Mouse (Mus musculus) midbrain, embryonic 13.5 days (tissue): ENCODE data around the gene Ptpn7. TPM values are rescaled to one million over a fixed set of nuclear protein-coding genes. Genes with fewer than 3 reads are reported as not detected.

Experiments
- ATAC-seq: fragments of 200-750 bp; cut with Nextera tagmentation; 2 replicates; pipeline ENCODE4 v1.8.0; 2017; ENCODE audit warnings: mild to moderate bottlenecking, moderate TSS enrichment, moderate library complexity
- H3K27ac ChIP-seq: fragments of 300-500 bp; sonication (generic); 2 replicates; pipeline ENCODE4 v1.5.1; 2015; ENCODE audit warnings: inconsistent platforms, mild to moderate bottlenecking, moderate library complexity
- H3K27me3 ChIP-seq: fragments of 300-500 bp; sonication (generic); 2 replicates; pipeline ENCODE4 v1.6.1; 2015; ENCODE audit warnings: mild to moderate bottlenecking, inconsistent platforms
- H3K36me3 ChIP-seq: fragments of 300-500 bp; sonication (generic); 2 replicates; pipeline ENCODE4 v1.6.1; 2015; ENCODE audit warnings: mild to moderate bottlenecking, inconsistent platforms
- H3K4me1 ChIP-seq: fragments of 300-500 bp; sonication (generic); replicated peaks from 2 replicates; pipeline ENCODE4 v1.6.1; 2015; ENCODE audit warnings: inconsistent platforms
- H3K4me2 ChIP-seq: fragments of 300-500 bp; sonication (generic); replicated peaks from 2 replicates; pipeline ENCODE4 v1.6.1; 2015; ENCODE audit warnings: moderate library complexity, mild to moderate bottlenecking, inconsistent platforms
- H3K4me3 ChIP-seq: fragments of 300-500 bp; sonication (generic); replicated peaks from 2 replicates; pipeline ENCODE4 v1.5.1; 2015; ENCODE audit warnings: mild to moderate bottlenecking, inconsistent platforms
- H3K9ac ChIP-seq: fragments of 300-500 bp; sonication (generic); replicated peaks from 2 replicates; pipeline ENCODE4 v1.6.1; 2015; ENCODE audit warnings: mild to moderate bottlenecking, inconsistent platforms
- H3K9me3 ChIP-seq: fragments of 300-500 bp; sonication (generic); 2 replicates; pipeline ENCODE4 v1.6.1; 2016; ENCODE audit warnings: mild to moderate bottlenecking, inconsistent platforms
- WGBS: fragments of 180-500 bp; shearing (Covaris S2); methylation state at CpG from one replicate; pipeline ENCODE4 v1.1.7; 2015; 5-methylcytosine and 5-hydroxymethylcytosine counted together
- polyA plus RNA-seq: library from polyadenylated mRNA; unstranded; fragments of >200 nt; fragmentation: Nextera tagmentation; extraction: Ambion mirVana; gene quantifications from 2 replicates; pipeline ENCODE4 v1.2.1, GENCODE M21; 2015

The Ptpn7 gene
- polyA plus RNA-seq, 1 experiment from 2014 or later, result 0.51 TPM

DNA sequence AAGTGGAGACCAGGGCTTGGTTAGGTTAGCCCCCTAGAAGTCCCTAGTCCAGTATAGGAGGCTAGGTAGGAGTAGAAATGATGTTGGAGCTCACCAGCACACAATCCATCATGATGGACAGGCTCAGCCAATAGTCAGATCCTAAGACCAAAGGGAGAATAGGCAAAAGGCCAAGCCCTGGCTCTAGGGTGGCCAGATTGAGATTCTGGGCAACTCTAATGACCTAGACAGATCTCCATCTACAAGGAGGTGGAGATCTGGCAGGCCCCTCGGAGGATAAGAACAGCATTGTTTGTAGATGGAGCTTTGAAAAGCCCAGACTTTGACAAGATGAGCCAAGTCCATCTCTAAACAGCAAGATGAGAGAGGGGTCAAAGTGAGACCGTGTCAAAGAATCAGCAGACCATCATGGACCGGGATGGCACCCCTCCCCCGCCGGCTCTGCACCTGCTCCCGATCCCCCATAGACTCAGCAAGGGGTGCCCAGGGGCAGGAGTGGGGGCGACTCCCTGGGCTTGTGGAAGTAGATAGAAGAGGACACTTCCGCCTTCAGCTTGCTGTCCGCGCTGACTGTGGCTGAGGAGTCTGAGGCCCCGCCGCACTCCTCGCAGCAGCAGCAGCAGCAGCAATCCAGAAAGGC is 28.0 kb downstream of the Ptpn7 start:
- Histone ChIP-seq H3K27me3 (no peaks in the 10 kb centered on the region), H3K27ac (peak overlapping the region; percentile 59; the same call in 1 of the 2 replicates), H3K9ac (no peak overlapping the region), H3K4me1 (peaks cover 27% of the 10 kb centered on the region), H3K9me3 (no peaks in the 10 kb centered on the region), H3K36me3 (peaks cover 16% of the 10 kb centered on the region), H3K4me3 (no peak overlapping the region), H3K4me2 (no peak overlapping the region)
- 86% methylated on average over 13 of the region's 13 CpGs for WGBS
- no peak for ATAC-seq

- H3K27ac ChIP-seq, result no peak overlapping the region
- H3K4me1 ChIP-seq, result peaks cover 24% of the 10 kb centered on the region
- H3K4me3 ChIP-seq, result no peak overlapping the region
- no peak for ATAC-seq
- no peak overlapping the region for H3K9ac ChIP-seq
- WGBS, result 35% methylated on average over 6 of the region's 6 CpGs
- no peaks in the 10 kb centered on the region for H3K27me3 ChIP-seq
- no peak overlapping the region for H3K4me2 ChIP-seq
- H3K9me3 ChIP-seq, result no peaks in the 10 kb centered on the region
- no peaks in the 10 kb centered on the region for H3K36me3 ChIP-seq
These were observed 30.2 kb downstream of the Ptpn7 start for GRCm38 (mm10) chr1:135162720-135163119.

- no peak for ATAC-seq
- 0 out of 2 replicates have a peak, but pooled peaks cover 4% of the 10 kb centered on the region for H3K4me1 ChIP-seq
- 68% methylated on average over 11 of the region's 11 CpGs for WGBS
These were observed 34.9 kb downstream of the Ptpn7 start, which contains the start of gene Gpr37l1 for GRCm38 (mm10) chr1:135167435-135167834. Gene Gpr37l1 (minus strand): TSS chr1:135167681.

DNA sequence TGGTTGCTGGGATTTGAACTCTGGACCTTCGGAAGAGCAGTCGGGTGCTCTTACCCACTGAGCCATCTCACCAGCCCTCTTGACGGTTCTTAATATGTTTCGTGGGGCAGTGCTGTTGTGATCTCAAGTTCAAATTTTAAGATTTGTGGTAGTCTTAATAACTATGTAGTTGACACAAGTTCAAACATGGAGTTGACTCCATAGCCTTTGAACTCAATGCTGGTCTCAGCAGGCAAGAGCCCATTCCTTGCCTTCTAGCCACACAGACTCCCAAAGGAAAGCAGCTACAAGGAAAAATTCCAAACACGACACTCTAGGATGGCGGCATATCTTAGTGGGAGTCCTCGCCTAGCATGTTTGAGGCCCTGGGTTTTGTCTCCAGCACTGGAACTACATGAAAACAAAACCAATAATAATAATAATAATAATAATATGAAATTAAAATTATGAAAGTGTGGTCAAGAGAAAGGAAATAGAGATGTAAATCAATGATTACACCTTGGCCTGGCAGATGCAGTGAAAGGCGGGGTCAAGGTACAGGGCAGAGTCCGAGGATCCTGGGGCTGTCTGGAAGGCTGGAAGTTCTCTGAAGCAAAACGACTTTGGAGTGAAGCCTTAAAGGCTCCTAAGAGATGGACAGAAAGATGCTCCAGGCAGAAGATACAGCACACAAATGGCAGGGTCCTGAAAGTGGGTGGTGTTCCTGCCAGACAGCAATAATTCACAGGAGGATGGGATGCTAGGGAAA is 36.1 kb downstream of the Ptpn7 start:
- 92% methylated on average over 10 of the region's 10 CpGs for WGBS
- no peak overlapping the region for H3K9ac ChIP-seq

More at GRCm38 (mm10) chr1:135167435-135167834, 34.9 kb downstream of the Ptpn7 start, which contains the start of gene Gpr37l1:
- Histone ChIP-seq H3K27me3 (no peaks in the 10 kb centered on the region), H3K9ac (no peak within 1 kb of the TSS), H3K36me3 (no peaks in the 10 kb centered on the region), H3K9me3 (no peaks in the 10 kb centered on the region), H3K4me3 (no peak within 1 kb of the TSS), H3K4me2 (no peak within 1 kb of the TSS), H3K27ac (no peak within 1 kb of the TSS)

DNA sequence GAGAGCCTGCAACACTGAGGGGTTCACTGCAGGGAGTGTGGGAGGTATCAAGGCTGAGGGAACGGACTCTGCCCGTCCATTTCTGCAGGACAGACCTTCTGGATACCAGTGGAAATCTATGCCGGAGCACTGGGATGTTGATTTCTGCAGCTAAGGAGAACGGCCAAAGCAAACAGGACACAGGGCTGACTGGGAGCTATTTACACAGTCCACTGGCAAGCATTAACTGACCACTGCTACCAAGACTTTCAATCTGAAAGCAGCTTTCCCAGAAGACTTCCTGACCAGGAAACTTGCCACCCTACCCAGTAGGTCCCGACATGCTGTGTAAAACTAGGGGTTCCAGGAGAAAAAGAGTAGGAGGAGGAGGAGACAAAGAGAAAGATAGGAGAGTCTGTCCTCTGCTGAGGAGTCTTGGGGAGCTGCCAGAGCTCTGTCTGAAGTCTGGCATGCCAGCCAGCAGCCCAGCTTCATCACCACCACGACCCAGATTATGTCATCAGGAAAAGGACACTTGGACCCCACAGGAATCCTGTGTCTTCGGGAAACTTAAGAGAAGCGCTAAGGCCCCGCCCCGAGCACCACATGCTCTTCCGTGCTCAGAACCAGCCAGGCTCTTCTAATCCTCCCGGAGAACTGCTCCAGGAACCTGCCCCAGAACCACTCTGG is 37.2 kb downstream of the Ptpn7 start:
- no peak for ATAC-seq
- Histone ChIP-seq H3K36me3 (no peaks in the 10 kb centered on the region), H3K9me3 (no peaks in the 10 kb centered on the region), H3K27ac (no peak overlapping the region), H3K4me2 (no peak overlapping the region), H3K4me3 (no peak overlapping the region), H3K27me3 (no peaks in the 10 kb centered on the region), H3K9ac (no peak overlapping the region), H3K4me1 (no peaks in the 10 kb centered on the region)
- 54% methylated on average over 12 of the region's 12 CpGs for WGBS

More for the DNA sequence above, 36.1 kb downstream of the Ptpn7 start:
- Histone ChIP-seq H3K27me3 (no peaks in the 10 kb centered on the region), H3K4me3 (no peak overlapping the region), H3K27ac (no peak overlapping the region), H3K36me3 (no peaks in the 10 kb centered on the region), H3K9me3 (no peaks in the 10 kb centered on the region), H3K4me1 (no peaks in the 10 kb centered on the region), H3K4me2 (no peak overlapping the region)
- ATAC-seq, result no peak

GRCm38 (mm10) chr1:135170299-135170698 is 37.8 kb downstream of the Ptpn7 start:
- Histone ChIP-seq H3K9me3 (no peaks in the 10 kb centered on the region), H3K4me1 (no peaks in the 10 kb centered on the region), H3K36me3 (no peaks in the 10 kb centered on the region), H3K27ac (no peak overlapping the region), H3K4me2 (no peak overlapping the region), H3K9ac (no peak overlapping the region), H3K4me3 (no peak overlapping the region), H3K27me3 (no peaks in the 10 kb centered on the region)
- 74% methylated on average over 10 of the region's 10 CpGs for WGBS
- ATAC-seq, result no peak

- Histone ChIP-seq H3K27ac (no peak overlapping the region), H3K4me3 (no peak overlapping the region), H3K27me3 (no peaks in the 10 kb centered on the region), H3K9ac (no peak overlapping the region), H3K4me1 (no peaks in the 10 kb centered on the region), H3K4me2 (no peak overlapping the region), H3K36me3 (no peaks in the 10 kb centered on the region), H3K9me3 (no peaks in the 10 kb centered on the region)
- ATAC-seq, result no peak
- WGBS, result 86% methylated on average over 7 of the region's 7 CpGs
These were observed 38.7 kb downstream of the Ptpn7 start for GRCm38 (mm10) chr1:135171202-135171601.

GRCm38 (mm10) chr1:135171984-135172383 is 39.5 kb downstream of the Ptpn7 start:
- peak; percentile 91 for ATAC-seq
- H3K27ac ChIP-seq, result no peak overlapping the region
- WGBS, result 59% methylated on average over 6 of the region's 6 CpGs
- H3K9me3 ChIP-seq, result no peaks in the 10 kb centered on the region
- no peaks in the 10 kb centered on the region for H3K36me3 ChIP-seq
- H3K4me1 ChIP-seq, result no peaks in the 10 kb centered on the region
- no peaks in the 10 kb centered on the region for H3K27me3 ChIP-seq
- H3K4me2 ChIP-seq, result no peak overlapping the region
- H3K4me3 ChIP-seq, result no peak overlapping the region
- no peak overlapping the region for H3K9ac ChIP-seq

- Histone ChIP-seq H3K4me1 (no peaks in the 10 kb centered on the region), H3K4me2 (no peak overlapping the region), H3K27ac (no peak overlapping the region), H3K4me3 (no peak overlapping the region), H3K9me3 (no peaks in the 10 kb centered on the region), H3K36me3 (no peaks in the 10 kb centered on the region), H3K9ac (no peak overlapping the region), H3K27me3 (no peaks in the 10 kb centered on the region)
- 95% methylated on average over 6 of the region's 6 CpGs for WGBS
- no peak for ATAC-seq
These were observed 40.8 kb downstream of the Ptpn7 start for GRCm38 (mm10) chr1:135173311-135173710.

GRCm38 (mm10) chr1:135175176-135175575 is 42.7 kb downstream of the Ptpn7 start:
- H3K36me3 ChIP-seq, result no peaks in the 10 kb centered on the region
- no peak overlapping the region for H3K27ac ChIP-seq
- no peak overlapping the region for H3K4me2 ChIP-seq
- ATAC-seq, result no peak
- no peaks in the 10 kb centered on the region for H3K4me1 ChIP-seq
- 82% methylated on average over 3 of the region's 3 CpGs for WGBS
- no peaks in the 10 kb centered on the region for H3K27me3 ChIP-seq
- H3K9me3 ChIP-seq, result no peaks in the 10 kb centered on the region
- no peak overlapping the region for H3K4me3 ChIP-seq
- H3K9ac ChIP-seq, result no peak overlapping the region

DNA sequence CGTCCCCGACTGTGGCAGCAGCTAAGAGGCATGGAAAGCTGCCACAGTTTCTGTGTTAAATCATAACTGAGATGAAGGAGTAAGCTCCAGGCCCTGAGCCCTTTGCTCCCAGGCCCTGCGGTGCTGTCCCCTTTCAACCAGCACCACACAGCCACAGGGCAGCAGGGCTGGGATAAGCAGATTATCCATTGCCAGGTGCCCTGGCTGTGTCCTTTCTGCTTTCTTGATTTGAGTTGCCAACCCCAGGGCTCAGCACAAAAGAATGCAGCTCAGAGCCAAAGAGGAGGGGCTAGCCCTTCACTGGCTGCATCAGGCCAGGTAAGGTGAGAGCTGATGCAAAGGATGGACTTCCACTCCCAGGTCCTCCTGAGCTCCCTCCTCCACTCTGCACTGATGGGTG is 45.2 kb downstream of the Ptpn7 start:
- H3K4me1 ChIP-seq, result 0 out of 2 replicates have a peak, but pooled peaks cover 8% of the 10 kb centered on the region
- no peaks in the 10 kb centered on the region for H3K27me3 ChIP-seq
- no peak for ATAC-seq
- no peaks in the 10 kb centered on the region for H3K36me3 ChIP-seq
- 75% methylated on average over 3 of the region's 3 CpGs for WGBS
- H3K27ac ChIP-seq, result no peak overlapping the region
- H3K9ac ChIP-seq, result no peak overlapping the region
- H3K9me3 ChIP-seq, result no peaks in the 10 kb centered on the region
- no peak overlapping the region for H3K4me2 ChIP-seq
- H3K4me3 ChIP-seq, result no peak overlapping the region

DNA sequence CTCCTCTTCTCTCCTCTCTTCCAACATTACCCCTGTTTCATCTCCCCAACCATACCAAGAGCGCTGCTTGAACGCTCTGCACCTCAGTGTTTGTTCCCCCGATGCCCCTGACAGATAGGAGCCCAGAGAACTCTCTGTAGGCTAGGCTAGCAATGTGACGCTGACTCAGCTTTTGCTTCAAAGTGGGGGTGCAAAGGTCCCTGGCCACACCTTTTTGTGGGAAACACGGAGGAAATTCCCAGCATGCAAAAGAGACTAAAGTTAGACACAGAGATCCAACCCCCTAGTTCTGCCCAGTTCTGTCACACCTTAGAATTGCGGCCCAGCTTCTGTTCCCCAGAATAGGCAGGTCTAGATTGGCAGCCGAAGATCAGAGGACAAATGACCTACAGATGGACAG is 46.4 kb downstream of the Ptpn7 start:
- no peak overlapping the region for H3K4me3 ChIP-seq
- no peak overlapping the region for H3K9ac ChIP-seq
- H3K27ac ChIP-seq, result no peak overlapping the region
- ATAC-seq, result no peak
- H3K36me3 ChIP-seq, result no peaks in the 10 kb centered on the region
- H3K4me1 ChIP-seq, result 0 out of 2 replicates have a peak, but pooled peaks cover 8% of the 10 kb centered on the region
- no peaks in the 10 kb centered on the region for H3K9me3 ChIP-seq
- H3K4me2 ChIP-seq, result no peak overlapping the region
- H3K27me3 ChIP-seq, result no peaks in the 10 kb centered on the region
- 89% methylated on average over 7 of the region's 7 CpGs for WGBS
